Mouse (Mus musculus): ENCODE results near the gene Zcchc17. TPM values are rescaled to one million over a fixed set of nuclear protein-coding genes. Genes with fewer than 3 reads are reported as not detected.

Gene Zcchc17
- polyA plus RNA-seq, 1 experiment from 2014 or later = 52.1 TPM

GRCm38 (mm10) chr4:130298877-130299628 lies 60.7 kb downstream of the Zcchc17 start:
- H3K36me3 ChIP-seq = no peaks in the 10 kb centered on the region
- H3K27ac ChIP-seq = peak overlapping the region; percentile 99; the same call in 1 of the 2 replicates
- H3K4me3 ChIP-seq = no peak overlapping the region
- peaks cover 17% of the 10 kb centered on the region for H3K27me3 ChIP-seq (replicated peaks)
- ATAC-seq = no peak
- peaks cover 75% of the 10 kb centered on the region for H3K4me1 ChIP-seq
- no peak overlapping the region for H3K4me2 ChIP-seq
- 75% methylated on average over 11 of the region's 11 CpGs for WGBS (ENCODE audit: insufficient replicate concordance)
- 0 out of 2 replicates have a peak overlapping the region, but pooled peaks have one; percentile 9 for H3K9ac ChIP-seq
- no peaks in the 10 kb centered on the region for H3K9me3 ChIP-seq (replicated peaks)

- peak overlapping the region; percentile 69 for H3K9ac ChIP-seq
- H3K4me3 ChIP-seq = peak overlapping the region; percentile 40
- 9% methylated on average over 13 of the region's 13 CpGs for WGBS (ENCODE audit: insufficient replicate concordance)
- H3K4me2 ChIP-seq = peak overlapping the region; percentile 69
- H3K9me3 ChIP-seq (replicated peaks) = no peaks in the 10 kb centered on the region
- H3K4me1 ChIP-seq = peaks cover 73% of the 10 kb centered on the region
- peak overlapping the region; percentile 99 for H3K27ac ChIP-seq
- H3K36me3 ChIP-seq = no peaks in the 10 kb centered on the region
- peaks cover 17% of the 10 kb centered on the region for H3K27me3 ChIP-seq (replicated peaks)
- ATAC-seq = peak; percentile 88
Measured at GRCm38 (mm10) chr4:130297123-130297529, 62.6 kb downstream of the Zcchc17 start.

- H3K4me1 ChIP-seq = peaks cover 67% of the 10 kb centered on the region
- peak; percentile 82 for ATAC-seq
- H3K36me3 ChIP-seq = no peaks in the 10 kb centered on the region
- H3K9ac ChIP-seq = peak overlapping the region; percentile 69
- H3K27ac ChIP-seq = peak overlapping the region; percentile 99
- no peaks in the 10 kb centered on the region for H3K9me3 ChIP-seq (replicated peaks)
- peak overlapping the region; percentile 69 for H3K4me2 ChIP-seq
- WGBS (ENCODE audit: insufficient replicate concordance) = 33% methylated on average over 13 of the region's 13 CpGs
- H3K4me3 ChIP-seq = peak overlapping the region; percentile 40
- peaks cover 20% of the 10 kb centered on the region for H3K27me3 ChIP-seq (replicated peaks)
Measured at GRCm38 (mm10) chr4:130296243-130296965, 63.3 kb downstream of the Zcchc17 start.

- peak overlapping the region; percentile 99 for H3K27ac ChIP-seq
- peaks cover 67% of the 10 kb centered on the region for H3K4me1 ChIP-seq
- no peaks in the 10 kb centered on the region for H3K9me3 ChIP-seq (replicated peaks)
- H3K9ac ChIP-seq = peak overlapping the region; percentile 69
- WGBS (ENCODE audit: insufficient replicate concordance) = 39% methylated on average over 23 of the region's 23 CpGs
- H3K4me2 ChIP-seq = peak overlapping the region; percentile 69
- no peaks in the 10 kb centered on the region for H3K36me3 ChIP-seq
- ATAC-seq = peak; percentile 31; the same call in 1 of the 2 replicates
- peak overlapping the region; percentile 40 for H3K4me3 ChIP-seq
- peaks cover 18% of the 10 kb centered on the region for H3K27me3 ChIP-seq (replicated peaks)
Measured at GRCm38 (mm10) chr4:130295047-130295745, 64.5 kb downstream of the Zcchc17 start.

- H3K4me2 ChIP-seq = peak overlapping the region; percentile 69
- H3K4me1 ChIP-seq = peaks cover 64% of the 10 kb centered on the region
- peak overlapping the region; percentile 99 for H3K27ac ChIP-seq
- no peaks in the 10 kb centered on the region for H3K9me3 ChIP-seq (replicated peaks)
- peak; percentile 44 for ATAC-seq
- peak overlapping the region; percentile 50 for H3K9ac ChIP-seq
- no peaks in the 10 kb centered on the region for H3K36me3 ChIP-seq
- 43% methylated on average over 8 of the region's 8 CpGs for WGBS (ENCODE audit: insufficient replicate concordance)
- 0 out of 2 replicates have a peak overlapping the region, but pooled peaks have one; percentile 40 for H3K4me3 ChIP-seq
- peaks cover 15% of the 10 kb centered on the region for H3K27me3 ChIP-seq (replicated peaks)
Measured at GRCm38 (mm10) chr4:130294513-130294912, 65.2 kb downstream of the Zcchc17 start.

GRCm38 (mm10) chr4:130292271-130292670 lies 67.5 kb downstream of the Zcchc17 start:
- WGBS (ENCODE audit: insufficient replicate concordance) = 3% methylated on average over 4 of the region's 4 CpGs
- Histone ChIP-seq H3K4me2 (no peak overlapping the region), H3K27me3 (replicated peaks) (peaks cover 30% of the 10 kb centered on the region), H3K4me3 (no peak overlapping the region), H3K9ac (no peak overlapping the region), H3K27ac (0 out of 2 replicates have a peak overlapping the region, but pooled peaks have one; percentile 11), H3K36me3 (no peaks in the 10 kb centered on the region), H3K4me1 (peaks cover 42% of the 10 kb centered on the region), H3K9me3 (replicated peaks) (no peaks in the 10 kb centered on the region)
- no peak for ATAC-seq

GRCm38 (mm10) chr4:130289824-130290223 lies 69.9 kb downstream of the Zcchc17 start:
- WGBS (ENCODE audit: insufficient replicate concordance) = 52% methylated on average over 3 of the region's 3 CpGs

GRCm38 (mm10) chr4:130286531-130286930 lies 73.2 kb downstream of the Zcchc17 start:
- Histone ChIP-seq H3K9ac (no peak overlapping the region), H3K27ac (no peak overlapping the region), H3K4me1 (no peaks in the 10 kb centered on the region), H3K9me3 (replicated peaks) (no peaks in the 10 kb centered on the region), H3K4me3 (no peak overlapping the region), H3K27me3 (replicated peaks) (peaks cover 74% of the 10 kb centered on the region), H3K36me3 (no peaks in the 10 kb centered on the region), H3K4me2 (no peak overlapping the region)
- no peak for ATAC-seq
- WGBS (ENCODE audit: insufficient replicate concordance) = 35% methylated on average over 3 of the region's 3 CpGs

More at GRCm38 (mm10) chr4:130289824-130290223, 69.9 kb downstream of the Zcchc17 start:
- H3K9me3 ChIP-seq (replicated peaks) = no peaks in the 10 kb centered on the region
- H3K4me3 ChIP-seq = no peak overlapping the region
- H3K27me3 ChIP-seq (replicated peaks) = peaks cover 48% of the 10 kb centered on the region
- H3K36me3 ChIP-seq = no peaks in the 10 kb centered on the region
- no peak overlapping the region for H3K4me2 ChIP-seq
- ATAC-seq = no peak
- peaks cover 18% of the 10 kb centered on the region for H3K4me1 ChIP-seq
- no peak overlapping the region for H3K27ac ChIP-seq
- no peak overlapping the region for H3K9ac ChIP-seq

GRCm38 (mm10) chr4:130283826-130284225 lies 75.9 kb downstream of the Zcchc17 start:
- no peak overlapping the region for H3K27ac ChIP-seq
- no peak overlapping the region for H3K4me3 ChIP-seq
- H3K9ac ChIP-seq = no peak overlapping the region
- H3K4me1 ChIP-seq = no peaks in the 10 kb centered on the region
- H3K36me3 ChIP-seq = no peaks in the 10 kb centered on the region
- no peaks in the 10 kb centered on the region for H3K9me3 ChIP-seq (replicated peaks)
- WGBS (ENCODE audit: insufficient replicate concordance) = 20% methylated on average over 9 of the region's 9 CpGs
- no peak overlapping the region for H3K4me2 ChIP-seq
- no peak for ATAC-seq
- H3K27me3 ChIP-seq (replicated peaks) = peaks cover 81% of the 10 kb centered on the region

GRCm38 (mm10) chr4:130282856-130283255 lies 76.9 kb downstream of the Zcchc17 start:
- H3K27ac ChIP-seq = no peak overlapping the region
- no peak overlapping the region for H3K9ac ChIP-seq
- no peaks in the 10 kb centered on the region for H3K36me3 ChIP-seq
- H3K4me2 ChIP-seq = no peak overlapping the region
- H3K27me3 ChIP-seq (replicated peaks) = peaks cover 84% of the 10 kb centered on the region
- no peak for ATAC-seq
- no peak overlapping the region for H3K4me3 ChIP-seq
- 66% methylated on average over 5 of the region's 5 CpGs for WGBS (ENCODE audit: insufficient replicate concordance)
- H3K4me1 ChIP-seq = no peaks in the 10 kb centered on the region
- no peaks in the 10 kb centered on the region for H3K9me3 ChIP-seq (replicated peaks)

GRCm38 (mm10) chr4:130279105-130279504 lies 80.6 kb downstream of the Zcchc17 start, which contains the start of gene Serinc2:
Serinc2 (minus strand) TSS chr4:130279205.
- Histone ChIP-seq H3K4me2 (no peak within 1 kb of the TSS), H3K4me1 (peaks cover 14% of the 10 kb centered on the region), H3K9me3 (replicated peaks) (no peaks in the 10 kb centered on the region), H3K4me3 (no peak within 1 kb of the TSS), H3K27me3 (replicated peaks) (peaks cover 92% of the 10 kb centered on the region), H3K27ac (no peak within 1 kb of the TSS), H3K9ac (no peak within 1 kb of the TSS), H3K36me3 (no peaks in the 10 kb centered on the region)
- ATAC-seq = no peak
- 50% methylated on average over 2 of the region's 2 CpGs for WGBS (ENCODE audit: insufficient replicate concordance)
